Mouse (Mus musculus) ES-E14 (cell line): ENCODE results near the gene Fam206a.

Source experiments
- HCFC1 ChIP-seq: IDR thresholded peaks from 2 replicates; pipeline ENCODE4 v1.6.1; 2012; ENCODE audit warnings: low read length, inconsistent platforms, borderline replicate concordance; ENCODE audit not compliant: insufficient read depth
- MAFK ChIP-seq: IDR thresholded peaks from 2 replicates; pipeline ENCODE4 v1.6.1; 2014; ENCODE audit warnings: mild to moderate bottlenecking, low read depth, low read length, inconsistent platforms; ENCODE audit not compliant: insufficient read depth
- ZC3H11A ChIP-seq: IDR thresholded peaks from 2 replicates; pipeline ENCODE4 v1.6.1; 2012; ENCODE audit warnings: low read depth, mild to moderate bottlenecking, inconsistent platforms, low read length, borderline replicate concordance
- ZNF384 ChIP-seq: IDR thresholded peaks from 2 replicates; pipeline ENCODE4 v1.6.1; 2012; ENCODE audit warnings: low read depth, low read length, inconsistent platforms

DNA sequence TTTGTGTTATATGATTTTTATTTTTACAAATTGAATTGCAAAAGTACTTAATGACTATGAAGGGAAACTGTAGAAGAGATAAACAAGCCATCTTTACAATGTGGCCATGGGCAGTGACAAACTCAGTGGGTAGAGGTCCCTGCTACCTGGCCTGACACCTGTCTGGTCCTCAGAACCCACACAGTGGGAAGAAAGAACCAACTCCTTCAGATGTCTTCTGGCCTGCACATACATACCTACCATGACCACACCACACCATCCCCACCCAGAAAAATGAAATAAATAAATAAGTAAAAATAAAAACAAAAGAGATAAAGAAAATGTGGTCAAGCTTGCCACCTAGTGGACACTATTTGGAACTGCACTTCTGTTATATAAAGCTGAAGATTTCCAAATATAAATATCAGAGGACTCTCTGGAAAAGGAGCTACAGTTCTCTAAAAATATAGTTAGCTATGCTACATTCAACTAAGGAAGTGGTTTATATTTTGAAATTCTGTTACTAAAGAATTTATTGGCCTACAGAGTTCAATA, 17.9 kb downstream of the Fam206a start:
- TF ChIP-seq ZC3H11A = no peak
- TF ChIP-seq MAFK = no peak
- no peak for TF ChIP-seq HCFC1
- TF ChIP-seq ZNF384 = no peak
